In genomic region chr12:99685451-99686100, GRCm38 (mm10) we compare ENCODE assay signal across 14 mouse cellular contexts.
DNase-seq lines count a peak whose midpoint lies in the region; ATAC-seq and TF ChIP-seq lines count a peak whose summit lies in the region.
"Had no signal": no experiment of that assay in that cellular context is flagged by ENCODE, and none has a peak within 500 bp of the region (broad histone marks: within the 10 kb centered on the region; RNA-seq: fewer than 3 reads in every experiment).

No protein-coding gene starts in this region.

- TF ChIP-seq CTCF in lung, embryonic 14.5 days (IDR thresholded peaks at IDR 0.05; ENCODE audit: low read depth): no peak

- no peak overlapping the region for H3K4me2 ChIP-seq in lung, embryonic 14.5 days
- H3K4me2 ChIP-seq: forebrain, embryonic 12.5 days; intestine, embryonic 15.5 days; neural tube, embryonic 13.5 days had no signal

- H3K4me1 ChIP-seq in heart, embryonic 10.5 days: 0 out of 2 replicates have a peak, but pooled peaks cover 4% of the 10 kb centered on the region
- no peaks in the 10 kb centered on the region for H3K4me1 ChIP-seq in lung, embryonic 14.5 days (ENCODE audit: insufficient read depth)
- H3K4me1 ChIP-seq: forebrain, embryonic 12.5 days; intestine, embryonic 15.5 days; neural tube, embryonic 13.5 days had no signal

- 71% methylated on average over 11 of the region's 11 CpGs for WGBS in heart, embryonic 10.5 days
- 70% methylated on average over 11 of the region's 11 CpGs for WGBS in lung, embryonic 14.5 days

- DNase-seq in heart, adult 18-20 months: peak; percentile 24 to 39
- no peak for DNase-seq in heart, embryonic 10.5 days (ENCODE audit: low spot score)
- peak; percentile 17 for DNase-seq in lung, embryonic 14.5 days
- no peak for DNase-seq in lung, postnatal 36 days
- peak; percentile 76 to 85 for DNase-seq in cerebellum, postnatal 10 days
- DNase-seq in kidney, postnatal 14 days: peak; percentile 28
- DNase-seq: lung, postnatal 10 days; midbrain, embryonic 14.5 days; right cerebral cortex, adult 18-20 months; thymus, postnatal 36 days had no signal

- no peak overlapping the region for H3K4me3 ChIP-seq in heart, embryonic 10.5 days
- H3K4me3 ChIP-seq in lung, embryonic 14.5 days (ENCODE audit: low read depth, low read length): no peak overlapping the region
- H3K4me3 ChIP-seq: forebrain, embryonic 12.5 days; intestine, embryonic 15.5 days; neural tube, embryonic 13.5 days had no signal

- no peaks in the 10 kb centered on the region for H3K27me3 ChIP-seq in heart, embryonic 10.5 days (ENCODE audit: insufficient read depth, poor library complexity, severe bottlenecking)
- no peaks in the 10 kb centered on the region for H3K27me3 ChIP-seq in lung, embryonic 14.5 days (ENCODE audit: insufficient read depth, low read length)
- H3K27me3 ChIP-seq: forebrain, embryonic 12.5 days; intestine, embryonic 15.5 days; neural tube, embryonic 13.5 days had no signal

- H3K9me3 ChIP-seq in heart, embryonic 10.5 days: no peaks in the 10 kb centered on the region
- no peaks in the 10 kb centered on the region for H3K9me3 ChIP-seq in lung, embryonic 14.5 days (ENCODE audit: low read depth, low read length)
- H3K9me3 ChIP-seq: forebrain, embryonic 12.5 days; intestine, embryonic 15.5 days; neural tube, embryonic 13.5 days had no signal

- no peaks in the 10 kb centered on the region for H3K36me3 ChIP-seq in heart, embryonic 10.5 days
- no peaks in the 10 kb centered on the region for H3K36me3 ChIP-seq in lung, embryonic 14.5 days (ENCODE audit: insufficient read depth)
- H3K36me3 ChIP-seq: forebrain, embryonic 12.5 days; intestine, embryonic 15.5 days; neural tube, embryonic 13.5 days had no signal

- ATAC-seq in lung, embryonic 14.5 days (ENCODE audit: insufficient read depth): peak; percentile 24; the same call in 1 of the 2 replicates
- no peak for ATAC-seq in erythroblast, adult 5-6 weeks (replicated peaks; ENCODE audit: low FRiP score, poor library complexity, severe bottlenecking)
- ATAC-seq: intestine, embryonic 15.5 days had no signal

- H3K27ac ChIP-seq in heart, embryonic 10.5 days: no peak overlapping the region
- H3K27ac ChIP-seq in lung, embryonic 14.5 days (ENCODE audit: low read depth): no peak overlapping the region
- H3K27ac ChIP-seq: forebrain, embryonic 12.5 days; intestine, embryonic 15.5 days; neural tube, embryonic 13.5 days had no signal

- no peak overlapping the region for H3K9ac ChIP-seq in lung, embryonic 14.5 days
- H3K9ac ChIP-seq: forebrain, embryonic 12.5 days; intestine, embryonic 15.5 days; neural tube, embryonic 13.5 days had no signal

Comparison
In these comparisons a context has a peak if more than half of its experiments do, and no peak if none do; other contexts are left out.
1. DNase-seq: peak in heart, adult 18-20 months (2 of 2), lung, embryonic 14.5 days (single experiment), cerebellum, postnatal 10 days (2 of 2) and kidney, postnatal 14 days (single experiment); none in heart, embryonic 10.5 days (single experiment) and lung, postnatal 36 days (single experiment).